Mouse (Mus musculus): ENCODE results near the gene Anxa9. TPM values are rescaled to one million over a fixed set of nuclear protein-coding genes. Genes with fewer than 3 reads are reported as not detected.

The Anxa9 gene
- polyA plus RNA-seq, 1 experiment from 2014 or later, result 7.1 TPM

- in situ Hi-C loops (cut with MboI; ENCODE audit: low pct_unique_long_range_greater_than_20kb), result loop anchor here (5.0 kb wide), 1 partner anchor 122 kb away; the partner anchor contains the start of gene Tnfaip8l2
Measured at GRCm38 (mm10) chr3:95264724-95265123, 42.3 kb downstream of the Anxa9 start.

GRCm38 (mm10) chr3:95263089-95263739, 43.8 kb downstream of the Anxa9 start:
- CTCF ChIA-PET, result interaction anchor here (0.6 to 2.3 kb wide), 12 partner anchors 10 to 123 kb away, joined by 3 to 13 read pairs (median 4); partner anchors contain the start of gene Sema6c

More at GRCm38 (mm10) chr3:95264724-95265123, 42.3 kb downstream of the Anxa9 start:
- no peak for ATAC-seq
- CTCF ChIA-PET, result interaction anchor here (1.4 to 2.3 kb wide), 3 partner anchors 10 to 41 kb away, joined by 3 to 13 read pairs (median 6); no protein-coding TSS in a partner anchor
- POLR2A ChIA-PET, result interaction anchor here (0.5 to 1.4 kb wide), 4 partner anchors 10 to 168 kb away, joined by 3 to 4 read pairs (median 4); partner anchors contain the start of gene Mindy1
- TF ChIP-seq CTCF (IDR thresholded peaks at IDR 0.05), result no peak
- no peak for DNase-seq (ENCODE audit: low read depth, low spot score)
- no peaks in the 10 kb centered on the region for H3K27me3 ChIP-seq

GRCm38 (mm10) chr3:95261975-95262374, 45.0 kb downstream of the Anxa9 start:
- ChIA-PET CTCF (interaction anchor here (1.0 to 2.2 kb wide), 2 partner anchors 29 to 122 kb away, joined by 3 to 6 read pairs; no protein-coding TSS in a partner anchor), POLR2A (interaction anchor here (0.7 kb wide), 1 partner anchor 35 kb away, joined by 5 read pairs; no protein-coding TSS in a partner anchor)
- no peak for TF ChIP-seq CTCF (IDR thresholded peaks at IDR 0.05)
- ATAC-seq (no peak), DNase-seq (ENCODE audit: low read depth, low spot score) (peak; percentile 13)
- in situ Hi-C loops (cut with MboI; ENCODE audit: low pct_unique_long_range_greater_than_20kb), result no loop called here
- no peaks in the 10 kb centered on the region for H3K27me3 ChIP-seq

More at GRCm38 (mm10) chr3:95263089-95263739, 43.8 kb downstream of the Anxa9 start:
- in situ Hi-C loops (cut with MboI; ENCODE audit: low pct_unique_long_range_greater_than_20kb), result no loop called here
- ATAC-seq, result peak; percentile 36
- no peak for DNase-seq (ENCODE audit: low read depth, low spot score)
- no peaks in the 10 kb centered on the region for H3K27me3 ChIP-seq
- POLR2A ChIA-PET, result interaction anchor here (0.7 to 1.4 kb wide), 2 partner anchors 18 to 36 kb away, joined by 4 to 5 read pairs; partner anchors contain the start of gene Mindy1
- peak; percentile 86 for TF ChIP-seq CTCF (IDR thresholded peaks at IDR 0.05)

DNA sequence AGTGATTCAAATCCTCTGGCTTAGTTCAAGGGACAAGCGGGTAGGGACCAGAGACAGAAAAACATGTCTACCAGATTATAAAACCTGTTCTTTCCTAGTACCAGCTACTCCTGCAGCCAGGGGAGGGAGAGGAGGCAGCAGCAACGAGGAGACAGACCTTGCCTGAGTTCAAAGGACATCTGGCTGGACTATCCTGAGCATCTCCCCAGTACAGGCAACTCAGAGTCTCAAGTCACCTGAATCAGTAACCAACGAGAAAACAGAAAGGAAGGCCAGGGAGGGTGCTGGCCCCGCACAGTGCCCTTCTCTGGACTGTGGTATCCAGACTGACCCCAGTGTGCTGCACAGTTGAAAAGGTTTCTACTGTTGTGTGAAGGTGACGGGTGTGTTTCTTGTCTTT, 50.0 kb downstream of the Anxa9 start:
- ATAC-seq, result no peak
- no peaks in the 10 kb centered on the region for H3K27me3 ChIP-seq
- in situ Hi-C loops (cut with MboI; ENCODE audit: low pct_unique_long_range_greater_than_20kb), result no loop called here
- DNase-seq (ENCODE audit: low read depth, low spot score), result no peak
- ChIA-PET CTCF (interaction anchor here (0.6 to 2.0 kb wide), 4 partner anchors 9 to 586 kb away, joined by 3 to 7 read pairs (median 4); partner anchors contain the start of gene Mllt11), POLR2A (no interaction called here)
- no peak for TF ChIP-seq CTCF (IDR thresholded peaks at IDR 0.05)

- CTCF ChIA-PET, result interaction anchor here (1.0 to 1.5 kb wide), 5 partner anchors 10 to 26 kb away, joined by 3 to 5 read pairs (median 3); partner anchors contain the start of gene Gm128
- no peaks in the 10 kb centered on the region for H3K27me3 ChIP-seq
- TF ChIP-seq CTCF (IDR thresholded peaks at IDR 0.05), result no peak
- POLR2A ChIA-PET, result interaction anchor here (0.9 to 1.0 kb wide), 2 partner anchors 9 to 18 kb away, joined by 4 to 5 read pairs; no protein-coding TSS in a partner anchor
- in situ Hi-C loops (cut with MboI; ENCODE audit: low pct_unique_long_range_greater_than_20kb), result no loop called here
- DNase-seq (ENCODE audit: low read depth, low spot score) (no peak), ATAC-seq (no peak)
Measured at GRCm38 (mm10) chr3:95250783-95251424, 56.1 kb downstream of the Anxa9 start, which contains the start of gene Bnipl. TSS of gene Bnipl (minus strand) at chr3:95251193.

- no peak for DNase-seq (ENCODE audit: low read depth, low spot score)
- ChIA-PET POLR2A (no interaction called here), CTCF (interaction anchor here (1.2 kb wide), 1 partner anchor 98 kb away, joined by 4 read pairs; no protein-coding TSS in a partner anchor)
- ATAC-seq, result no peak
- in situ Hi-C loops (cut with MboI; ENCODE audit: low pct_unique_long_range_greater_than_20kb), result no loop called here
- no peak for TF ChIP-seq CTCF (IDR thresholded peaks at IDR 0.05)
- no peaks in the 10 kb centered on the region for H3K27me3 ChIP-seq
Measured at GRCm38 (mm10) chr3:95250361-95250760, 56.6 kb downstream of the Anxa9 start.

DNA sequence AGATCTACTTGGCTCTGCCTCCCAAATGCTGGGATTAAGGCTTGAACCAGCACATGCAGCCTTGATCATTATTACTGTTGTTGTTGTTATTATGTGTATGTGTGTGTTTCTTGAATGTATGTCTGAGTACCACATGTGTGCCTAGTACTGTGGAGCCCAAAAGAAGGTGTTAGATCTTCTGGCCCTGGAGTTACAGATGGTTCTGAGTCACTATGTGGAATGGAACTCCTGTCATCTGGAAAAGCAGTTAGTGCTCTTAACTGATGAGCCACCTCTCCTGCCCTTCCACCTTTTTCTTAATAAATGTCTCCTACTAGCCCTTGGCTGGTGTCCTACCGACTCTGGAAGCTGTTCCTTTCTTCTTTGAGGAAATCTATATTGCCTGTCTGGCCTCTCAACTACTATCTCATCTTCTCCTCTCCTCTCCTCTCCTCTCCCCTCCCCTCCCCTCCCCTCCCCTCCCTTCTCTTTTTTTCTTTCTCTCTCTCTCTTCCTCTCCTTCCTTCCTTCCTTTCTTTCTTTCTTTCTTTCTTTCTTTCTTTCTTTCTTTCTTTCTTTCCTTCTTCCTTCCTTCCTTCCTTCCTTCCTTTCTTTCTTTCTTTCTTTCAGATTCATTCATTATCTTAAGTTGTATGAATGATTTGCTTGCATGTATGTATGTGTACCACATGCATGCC, 59.2 kb downstream of the Anxa9 start:
- no peak for TF ChIP-seq CTCF (IDR thresholded peaks at IDR 0.05)
- DNase-seq (ENCODE audit: low read depth, low spot score) (no peak), ATAC-seq (no peak)
- ChIA-PET CTCF (no interaction called here), POLR2A (no interaction called here)
- H3K27me3 ChIP-seq, result no peaks in the 10 kb centered on the region
- in situ Hi-C loops (cut with MboI; ENCODE audit: low pct_unique_long_range_greater_than_20kb), result no loop called here

- no peaks in the 10 kb centered on the region for H3K27me3 ChIP-seq
- DNase-seq (ENCODE audit: low read depth, low spot score) (no peak), ATAC-seq (no peak)
- no peak for TF ChIP-seq CTCF (IDR thresholded peaks at IDR 0.05)
- POLR2A ChIA-PET, result interaction anchor here (1.3 kb wide), 1 partner anchor 16 kb away, joined by 3 read pairs; no protein-coding TSS in a partner anchor
- in situ Hi-C loops (cut with MboI; ENCODE audit: low pct_unique_long_range_greater_than_20kb), result no loop called here
- CTCF ChIA-PET, result interaction anchor here (0.9 kb wide), 1 partner anchor 18 kb away, joined by 3 read pairs; no protein-coding TSS in a partner anchor
Measured at GRCm38 (mm10) chr3:95246465-95247231, 60.3 kb downstream of the Anxa9 start.

Other genes starting within 250 kb of the Anxa9 start
- 94.1 TPM for gene Pip5k1a, start 200.2 kb downstream of the Anxa9 start, polyA plus RNA-seq (2021)
- 120 TPM for gene Vps72, start 196.2 kb downstream of the Anxa9 start, polyA plus RNA-seq (2021)
- 0.44 TPM for gene Tmod4, start 182.7 kb downstream of the Anxa9 start, polyA plus RNA-seq (2021)
- gene Scnm1, start 173.2 kb downstream of the Anxa9 start, polyA plus RNA-seq (2021), result 54.6 TPM
- gene Lysmd1, start 173.1 kb downstream of the Anxa9 start, polyA plus RNA-seq (2021), result 16.6 TPM
- 0.63 TPM for gene Tnfaip8l2, start 164.8 kb downstream of the Anxa9 start, polyA plus RNA-seq (2021)
- 17.0 TPM for gene Sema6c, start 146.7 kb downstream of the Anxa9 start, polyA plus RNA-seq (2021)
- gene Gabpb2, start 89.3 kb downstream of the Anxa9 start, polyA plus RNA-seq (2021), result 25.8 TPM
- 165 TPM for gene Cdc42se1, start 78.4 kb downstream of the Anxa9 start, polyA plus RNA-seq (2021)
- gene Mllt11, start 75.0 kb downstream of the Anxa9 start, polyA plus RNA-seq (2021), result 65.8 TPM
- gene Gm128, start 65.6 kb downstream of the Anxa9 start, polyA plus RNA-seq (2021), result 0.06 TPM
- gene Bnipl, start 56.0 kb downstream of the Anxa9 start, polyA plus RNA-seq (2021), result 0.24 TPM
- gene Mindy1, start 25.8 kb downstream of the Anxa9 start, polyA plus RNA-seq (2021), result 80.5 TPM
- 42.2 TPM for gene Prune1, start 25.1 kb downstream of the Anxa9 start, polyA plus RNA-seq (2021)
- 366 TPM for gene Cers2, start 7.6 kb upstream of the Anxa9 start, polyA plus RNA-seq (2021)
- gene Setdb1, start 50.0 kb upstream of the Anxa9 start, polyA plus RNA-seq (2021), result 58.6 TPM
- gene 4930558C23Rik, start 95.7 kb upstream of the Anxa9 start, polyA plus RNA-seq (2021), result not detected
- gene Arnt, start 127.2 kb upstream of the Anxa9 start, polyA plus RNA-seq (2021), result 54.8 TPM
- 1.1 TPM for gene Ctsk, start 192.1 kb upstream of the Anxa9 start, polyA plus RNA-seq (2021)
- not detected for gene Ctss, start 219.6 kb upstream of the Anxa9 start, polyA plus RNA-seq (2021)

Data from Patski (cell line).